Mouse (Mus musculus): Measurements from ENCODE around the gene Pcp4. TPM values are rescaled to one million over a fixed set of nuclear protein-coding genes. Genes with fewer than 3 reads are reported as not detected.

Pcp4 gene
- not detected for total RNA-seq (2023)

GRCm38 (mm10) chr16:96467445-96467844 lies at the start of gene Pcp4:
TSS of gene Pcp4 (plus strand) at chr16:96467606.

GRCm38 (mm10) chr16:96443468-96443867 lies 23.9 kb upstream of the Pcp4 start, which contains the start of gene Itgb2l:
TSS of gene Itgb2l (minus strand) at chr16:96443619.

Other genes with a start within 250 kb of the Pcp4 start
- gene B3galt5, start 231.8 kb upstream of the Pcp4 start, total RNA-seq (2023), result not detected
- gene Itgb2l, start 24.0 kb upstream of the Pcp4 start, total RNA-seq (2023), result under 1 TPM in 1 of 2 experiments, not detected in 1; 0.36 TPM

All from monocyte, adult 59 days (primary cell).